Mouse (Mus musculus): Measurements from ENCODE around the gene Med25. TPM values are rescaled to one million over a fixed set of nuclear protein-coding genes. Genes with fewer than 3 reads are reported as not detected.
"Not testable (repeated sequence)": the region's sequence is repeated elsewhere in the genome, so short reads cannot be mapped to it uniquely, and the experiment has no call there.

The Med25 gene
- polyA plus RNA-seq, 1 experiment, result 133 TPM

- WGBS, result 88% methylated on average over 5 of the region's 5 CpGs
- TF ChIP-seq POLR2A (IDR thresholded peaks at IDR 0.05; ENCODE audit: borderline replicate concordance, extremely low read depth, low read depth, low read length) (no peak), CTCF (IDR thresholded peaks at IDR 0.05; ENCODE audit: insufficient read depth, low read length) (no peak)
- Histone ChIP-seq H3K4me1 (ENCODE audit: control insufficient read depth, insufficient read depth, low read length) (no peaks in the 10 kb centered on the region), H3K4me3 (replicated peaks; ENCODE audit: extremely low read depth, low read depth, low read length) (no peak overlapping the region)
- no peak for DNase-seq
Measured at GRCm38 (mm10) chr7:44884637-44885036, 7.9 kb downstream of the Med25 start.

- Histone ChIP-seq H3K4me3 (replicated peaks; ENCODE audit: extremely low read depth, low read depth, low read length) (no peak overlapping the region), H3K4me1 (ENCODE audit: control insufficient read depth, insufficient read depth, low read length) (no peaks in the 10 kb centered on the region)
- no peak for TF ChIP-seq CTCF (IDR thresholded peaks at IDR 0.05; ENCODE audit: insufficient read depth, low read length)
- no peak for TF ChIP-seq POLR2A (IDR thresholded peaks at IDR 0.05; ENCODE audit: borderline replicate concordance, extremely low read depth, low read depth, low read length)
- no peak for DNase-seq
- 91% methylated on average over 3 of the region's 3 CpGs for WGBS
Measured at GRCm38 (mm10) chr7:44883036-44883435, 9.5 kb downstream of the Med25 start.

GRCm38 (mm10) chr7:44877833-44878232, 14.7 kb downstream of the Med25 start:
- no peak for TF ChIP-seq CTCF (IDR thresholded peaks at IDR 0.05; ENCODE audit: insufficient read depth, low read length)
- Histone ChIP-seq H3K4me1 (ENCODE audit: control insufficient read depth, insufficient read depth, low read length) (no peaks in the 10 kb centered on the region), H3K4me3 (replicated peaks; ENCODE audit: extremely low read depth, low read depth, low read length) (no peak overlapping the region)
- 82% methylated on average over 14 of the region's 14 CpGs for WGBS
- DNase-seq, result no peak

GRCm38 (mm10) chr7:44871774-44872173, 20.7 kb downstream of the Med25 start:
- 94% methylated on average over 2 of the region's 2 CpGs for WGBS
- H3K4me1 ChIP-seq (ENCODE audit: control insufficient read depth, insufficient read depth, low read length), result peaks cover 12% of the 10 kb centered on the region
- not testable (repeated sequence) for DNase-seq; H3K4me3 ChIP-seq (replicated peaks; ENCODE audit: extremely low read depth, low read depth, low read length)

GRCm38 (mm10) chr7:44871181-44871580, 21.3 kb downstream of the Med25 start:
- DNase-seq, result no peak
- Histone ChIP-seq H3K4me3 (replicated peaks; ENCODE audit: extremely low read depth, low read depth, low read length) (no peak overlapping the region), H3K4me1 (ENCODE audit: control insufficient read depth, insufficient read depth, low read length) (peaks cover 18% of the 10 kb centered on the region)
- TF ChIP-seq CTCF (IDR thresholded peaks at IDR 0.05; ENCODE audit: insufficient read depth, low read length) (no peak), POLR2A (IDR thresholded peaks at IDR 0.05; ENCODE audit: borderline replicate concordance, extremely low read depth, low read depth, low read length) (no peak)
- 83% methylated on average over 1 of the region's 1 CpGs for WGBS

GRCm38 (mm10) chr7:44870614-44871013, 21.9 kb downstream of the Med25 start:
- Histone ChIP-seq H3K4me3 (replicated peaks; ENCODE audit: extremely low read depth, low read depth, low read length) (no peak overlapping the region), H3K4me1 (ENCODE audit: control insufficient read depth, insufficient read depth, low read length) (peaks cover 21% of the 10 kb centered on the region)
- TF ChIP-seq CTCF (IDR thresholded peaks at IDR 0.05; ENCODE audit: insufficient read depth, low read length) (no peak), POLR2A (IDR thresholded peaks at IDR 0.05; ENCODE audit: borderline replicate concordance, extremely low read depth, low read depth, low read length) (no peak)
- DNase-seq, result no peak
- WGBS, result 72% methylated on average over 6 of the region's 6 CpGs

GRCm38 (mm10) chr7:44869697-44870528, 22.6 kb downstream of the Med25 start, which contains the start of gene Ptov1:
Gene Ptov1 (minus strand): TSS chr7:44869788.
- peak; percentile 87 for DNase-seq
- WGBS, result 4% methylated on average over 29 of the region's 29 CpGs
- H3K4me1 ChIP-seq (ENCODE audit: control insufficient read depth, insufficient read depth, low read length), result peaks cover 26% of the 10 kb centered on the region
- peak within 1 kb of the TSS; percentile 61 for H3K4me3 ChIP-seq (replicated peaks; ENCODE audit: extremely low read depth, low read depth, low read length)
- TF ChIP-seq POLR2A (IDR thresholded peaks at IDR 0.05; ENCODE audit: borderline replicate concordance, extremely low read depth, low read depth, low read length) (peak; percentile 89; the same call in 1 of the 2 replicates), CTCF (IDR thresholded peaks at IDR 0.05; ENCODE audit: insufficient read depth, low read length) (0 out of 2 replicates have a peak, but pooled peaks have one; percentile 4)

- TF ChIP-seq CTCF (IDR thresholded peaks at IDR 0.05; ENCODE audit: insufficient read depth, low read length) (no peak), POLR2A (IDR thresholded peaks at IDR 0.05; ENCODE audit: borderline replicate concordance, extremely low read depth, low read depth, low read length) (no peak)
- DNase-seq, result peak; percentile 75
- WGBS, result under 1% methylated on average over 97 of the region's 108 CpGs
- H3K4me3 ChIP-seq (replicated peaks; ENCODE audit: extremely low read depth, low read depth, low read length), result peak overlapping the region; percentile 61
- peaks cover 26% of the 10 kb centered on the region for H3K4me1 ChIP-seq (ENCODE audit: control insufficient read depth, insufficient read depth, low read length)
Measured at GRCm38 (mm10) chr7:44868919-44869696, 23.4 kb downstream of the Med25 start.

GRCm38 (mm10) chr7:44868465-44868864, 24.0 kb downstream of the Med25 start:
- TF ChIP-seq CTCF (IDR thresholded peaks at IDR 0.05; ENCODE audit: insufficient read depth, low read length) (no peak), POLR2A (IDR thresholded peaks at IDR 0.05; ENCODE audit: borderline replicate concordance, extremely low read depth, low read depth, low read length) (peak; percentile 35; the same call in 1 of the 2 replicates)
- Histone ChIP-seq H3K4me1 (ENCODE audit: control insufficient read depth, insufficient read depth, low read length) (peaks cover 26% of the 10 kb centered on the region), H3K4me3 (replicated peaks; ENCODE audit: extremely low read depth, low read depth, low read length) (peak overlapping the region; percentile 61)
- 5% methylated on average over 16 of the region's 16 CpGs for WGBS
- DNase-seq, result peak; percentile 66

Measured in lung, adult 2 months (tissue).